Mouse (Mus musculus) liver, adult 2 months (tissue): ENCODE measurements around the gene Ntmt1. TPM values are rescaled to one million over a fixed set of nuclear protein-coding genes. Genes with fewer than 3 reads are reported as not detected.
A peak's percentile ranks its signal among the peaks of the same experiment; 100 is the strongest.

Source experiments
- DNase-seq: peaks from one replicate; pipeline ENCODE4 v3.0.0-alpha.2; 2011; ENCODE audit warnings: low read depth, low spot score; ENCODE audit errors: extremely low read depth
- H3K27ac ChIP-seq: fragments of 200-500 bp; replicated peaks from 2 replicates; pipeline ENCODE4 v1.5.1; 2012; ENCODE audit warnings: low read depth, mild to moderate bottlenecking, control low read depth, inconsistent platforms, low read length; ENCODE audit not compliant: insufficient read depth
- H3K27me3 ChIP-seq: fragments of 200-500 bp; 2 replicates; pipeline ENCODE4 v1.6.1; 2012; ENCODE audit warnings: mild to moderate bottlenecking, moderate library complexity, low read length, inconsistent platforms; ENCODE audit not compliant: control insufficient read depth, insufficient read depth
- H3K36me3 ChIP-seq: fragments of 200-500 bp; 2 replicates; pipeline ENCODE4 v1.6.1; 2012; ENCODE audit warnings: low read length, inconsistent platforms; ENCODE audit not compliant: control insufficient read depth, insufficient read depth
- H3K4me1 ChIP-seq: fragments of 200-500 bp; 2 replicates; pipeline ENCODE4 v1.6.1; 2011; ENCODE audit warnings: low read length; ENCODE audit not compliant: control insufficient read depth, insufficient read depth
- H3K4me3 ChIP-seq: fragments of 200-500 bp; 2 replicates; pipeline ENCODE4 v1.5.1; 2011; ENCODE audit warnings: low read depth, mild to moderate bottlenecking, control low read depth, low read length, moderate library complexity; ENCODE audit not compliant: insufficient read depth
- H3K79me2 ChIP-seq: fragments of 200-500 bp; 2 replicates; pipeline ENCODE4 v1.6.1; 2012; ENCODE audit warnings: inconsistent platforms, mild to moderate bottlenecking, low read length, moderate library complexity; ENCODE audit not compliant: control insufficient read depth, insufficient read depth
- H3K9ac ChIP-seq: fragments of 200-500 bp; 2 replicates; pipeline ENCODE4 v1.6.1; 2012; ENCODE audit warnings: low read depth, mild to moderate bottlenecking, control low read depth, inconsistent platforms, low read length
- CTCF ChIP-seq: fragments of 200-500 bp; IDR thresholded peaks from 2 replicates; pipeline ENCODE4 v1.5.1; 2011; ENCODE audit warnings: low read depth, low read length, control low read depth
- POLR2A ChIP-seq: fragments of 200-500 bp; IDR thresholded peaks from 2 replicates; pipeline ENCODE4 v1.6.1; 2011; ENCODE audit warnings: low read length, control low read depth; ENCODE audit not compliant: insufficient read depth; ENCODE audit errors: extremely low read depth
- WGBS: fragments of 180-500 bp; shearing (Covaris S2); methylation state at CpG from one replicate; pipeline ENCODE4 v1.1.7; 2018; 5-methylcytosine and 5-hydroxymethylcytosine counted together
- polyA plus RNA-seq: library from polyadenylated mRNA; depleted of rRNA; stranded (reverse); fragments of >200 nt; gene quantifications from 2 replicates; pipeline ENCODE4 v1.2.3, GENCODE M21; 2012
- total RNA-seq: library from RNA; depleted of rRNA; stranded (reverse); fragments of >200 nt; gene quantifications from 2 replicates; pipeline ENCODE4 v1.2.3, GENCODE M21; 2014

The Ntmt1 gene
- total and polyA plus RNA-seq, 2 experiments, result 8.3 to 15.9 TPM

GRCm38 (mm10) chr2:30799456-30799855 is 8.2 kb upstream of the Ntmt1 start:
- no peaks in the 10 kb centered on the region for H3K79me2 ChIP-seq
- no peak for DNase-seq
- H3K4me1 ChIP-seq, result peaks cover 3% of the 10 kb centered on the region; the same call in 1 of the 2 replicates
- no peaks in the 10 kb centered on the region for H3K36me3 ChIP-seq
- H3K9ac ChIP-seq, result no peak overlapping the region
- WGBS, result 86% methylated on average over 3 of the region's 3 CpGs
- TF ChIP-seq POLR2A, result no peak
- TF ChIP-seq CTCF, result no peak
- no peak overlapping the region for H3K4me3 ChIP-seq
- H3K27me3 ChIP-seq, result peaks cover 9% of the 10 kb centered on the region
- no peak overlapping the region for H3K27ac ChIP-seq

DNA sequence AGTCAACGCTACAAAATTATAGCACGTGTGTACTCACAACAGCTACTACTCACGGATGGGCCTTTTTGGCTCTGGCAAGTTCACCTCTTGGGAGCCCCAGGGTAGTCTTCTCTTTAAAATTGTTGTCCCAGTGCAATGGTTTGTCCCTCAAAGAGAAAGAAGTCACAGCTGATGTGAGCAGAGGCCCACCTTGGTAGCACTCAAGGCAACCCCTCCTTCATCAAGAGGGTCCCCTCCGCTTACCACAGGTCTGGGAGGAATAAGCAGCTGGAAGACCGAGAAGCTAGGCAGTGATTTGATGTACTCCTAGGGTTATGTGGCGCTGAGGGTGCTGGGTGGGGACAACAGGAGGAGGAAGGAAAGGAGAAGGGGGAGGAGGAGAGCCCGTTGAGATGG is 7.0 kb upstream of the Ntmt1 start:
- H3K4me1 ChIP-seq, result peaks cover 3% of the 10 kb centered on the region; the same call in 1 of the 2 replicates
- no peak overlapping the region for H3K9ac ChIP-seq
- DNase-seq, result no peak
- H3K27ac ChIP-seq, result no peak overlapping the region
- no peak overlapping the region; the same call in 1 of the 2 replicates for H3K4me3 ChIP-seq
- H3K27me3 ChIP-seq, result peaks cover 9% of the 10 kb centered on the region
- H3K79me2 ChIP-seq, result no peaks in the 10 kb centered on the region
- TF ChIP-seq POLR2A (no peak), CTCF (no peak)
- no peaks in the 10 kb centered on the region for H3K36me3 ChIP-seq
- 52% methylated on average over 7 of the region's 7 CpGs for WGBS

GRCm38 (mm10) chr2:30801067-30801852 is 6.4 kb upstream of the Ntmt1 start:
- no peak for DNase-seq
- 5% methylated on average over 77 of the region's 77 CpGs for WGBS

DNA sequence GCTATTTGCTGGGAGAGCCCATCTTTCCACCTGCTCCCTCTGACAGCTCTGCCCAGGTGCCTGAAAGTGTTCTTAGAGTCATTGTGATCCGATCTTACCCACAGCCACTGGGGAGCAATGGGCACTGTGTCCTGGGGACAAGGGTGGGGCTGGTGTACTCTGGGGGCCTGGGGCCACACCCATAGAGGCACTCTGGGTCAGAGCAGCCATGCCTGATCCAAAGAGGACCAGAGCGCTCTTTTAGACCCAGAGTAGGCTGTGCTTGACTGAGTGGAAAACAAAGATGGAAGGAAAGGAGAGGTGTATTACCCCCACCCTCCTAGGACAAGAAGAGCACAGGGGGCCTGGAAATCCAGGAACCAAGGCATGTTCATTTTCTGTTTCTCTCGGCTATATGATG is 4.0 kb upstream of the Ntmt1 start, which contains the start of gene 1700001O22Rik:
Gene 1700001O22Rik, minus strand, starts transcription at position 58 of the 400 bp plus-strand sequence.
- Histone ChIP-seq H3K4me3 (no peak within 1 kb of the TSS), H3K27me3 (peaks cover 9% of the 10 kb centered on the region), H3K4me1 (peaks cover 7% of the 10 kb centered on the region), H3K79me2 (peaks cover 3% of the 10 kb centered on the region; the same call in 1 of the 2 replicates), H3K36me3 (no peaks in the 10 kb centered on the region), H3K9ac (no peak within 1 kb of the TSS), H3K27ac (no peak within 1 kb of the TSS)
- WGBS, result 89% methylated on average over 3 of the region's 3 CpGs
- TF ChIP-seq POLR2A, result no peak
- no peak for TF ChIP-seq CTCF
- DNase-seq, result no peak

More at GRCm38 (mm10) chr2:30801067-30801852, 6.4 kb upstream of the Ntmt1 start:
- H3K9ac ChIP-seq, result peak overlapping the region; percentile 39
- TF ChIP-seq POLR2A, result no peak
- TF ChIP-seq CTCF, result no peak
- H3K27me3 ChIP-seq, result peaks cover 9% of the 10 kb centered on the region
- H3K36me3 ChIP-seq, result no peaks in the 10 kb centered on the region
- no peak overlapping the region for H3K27ac ChIP-seq
- no peaks in the 10 kb centered on the region for H3K79me2 ChIP-seq
- H3K4me3 ChIP-seq, result peak overlapping the region; percentile 35; the same call in 1 of the 2 replicates
- peaks cover 3% of the 10 kb centered on the region; the same call in 1 of the 2 replicates for H3K4me1 ChIP-seq

DNA sequence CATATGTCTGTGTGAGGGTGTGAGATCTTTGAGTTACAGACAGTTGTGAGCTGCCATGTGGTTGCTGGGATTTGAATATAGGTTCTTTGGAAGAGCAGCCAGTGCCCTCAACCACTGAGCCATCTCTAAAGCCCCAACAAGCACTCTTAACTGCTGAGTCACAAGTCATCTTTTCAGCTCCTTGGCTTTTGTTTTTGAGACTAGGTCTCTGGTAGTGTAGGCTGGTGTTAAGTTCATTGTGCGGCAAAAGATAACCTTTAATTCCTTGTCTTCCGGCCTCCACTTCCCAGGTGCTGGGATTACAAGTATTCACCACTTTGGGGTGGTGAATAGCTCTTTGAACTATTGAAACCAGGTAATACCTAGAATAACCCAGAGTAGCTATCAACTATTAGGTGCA is 1.6 kb upstream of the Ntmt1 start:
- no peak for DNase-seq
- no peak overlapping the region for H3K27ac ChIP-seq
- H3K36me3 ChIP-seq, result no peaks in the 10 kb centered on the region
- no peak overlapping the region for H3K4me3 ChIP-seq
- no peak for TF ChIP-seq POLR2A
- TF ChIP-seq CTCF, result no peak
- H3K27me3 ChIP-seq, result peaks cover 8% of the 10 kb centered on the region
- peaks cover 10% of the 10 kb centered on the region; the same call in 1 of the 2 replicates for H3K79me2 ChIP-seq
- 91% methylated on average over 2 of the region's 2 CpGs for whole genome bisulfite sequencing
- peaks cover 10% of the 10 kb centered on the region for H3K4me1 ChIP-seq
- H3K9ac ChIP-seq, result no peak overlapping the region

GRCm38 (mm10) chr2:30807147-30807647 is 429 bp upstream of the Ntmt1 start:
- TF ChIP-seq CTCF (no peak), POLR2A (no peak)
- Histone ChIP-seq H3K36me3 (no peaks in the 10 kb centered on the region), H3K79me2 (peaks cover 10% of the 10 kb centered on the region; the same call in 1 of the 2 replicates), H3K4me1 (peaks cover 7% of the 10 kb centered on the region), H3K4me3 (peak overlapping the region; percentile 43), H3K27me3 (no peaks in the 10 kb centered on the region), H3K27ac (no peak overlapping the region), H3K9ac (peak overlapping the region; percentile 33; the same call in 1 of the 2 replicates)
- no peak for DNase-seq
- 11% methylated on average over 28 of the region's 28 CpGs for WGBS
